Mouse (Mus musculus) kidney, postnatal 0 days (tissue): ENCODE measurements around the gene 6030452D12Rik. TPM values are rescaled to one million over a fixed set of nuclear protein-coding genes. Genes with fewer than 3 reads are reported as not detected.

Experiments used
- ATAC-seq: fragments of 200-750 bp; cut with Nextera tagmentation; replicated peaks from 2 replicates; pipeline ENCODE4 v1.8.0; 2017; ENCODE audit warnings: low read depth, moderate number of reproducible peaks, moderate TSS enrichment, moderate library complexity; ENCODE audit not compliant: low FRiP score
- DNase-seq: peaks from one replicate; pipeline ENCODE4 v3.0.0-alpha.2; 2016; ENCODE audit warnings: low spot score
- H3K27ac ChIP-seq: fragments of 300-500 bp; sonication (generic); 2 replicates; pipeline ENCODE4 v1.5.1; 2014; ENCODE audit warnings: mild to moderate bottlenecking
- H3K27me3 ChIP-seq: fragments of 300-500 bp; sonication (generic); 2 replicates; pipeline ENCODE4 v1.6.1; 2014; ENCODE audit warnings: low read length, mixed read lengths; ENCODE audit not compliant: insufficient read depth
- H3K36me3 ChIP-seq: fragments of 300-500 bp; sonication (generic); 2 replicates; pipeline ENCODE4 v1.6.1; 2014; ENCODE audit warnings: low read length, mixed read lengths; ENCODE audit not compliant: insufficient read depth
- H3K4me1 ChIP-seq: fragments of 300-500 bp; sonication (generic); replicated peaks from 2 replicates; pipeline ENCODE4 v1.6.1; 2014; ENCODE audit warnings: antibody characterized with exemption, low read length, mixed read lengths; ENCODE audit not compliant: insufficient read depth
- H3K4me2 ChIP-seq: fragments of 300-500 bp; sonication (generic); 2 replicates; pipeline ENCODE4 v1.6.1; 2014; ENCODE audit warnings: mild to moderate bottlenecking, low read length, moderate library complexity, mixed read lengths
- H3K4me3 ChIP-seq: fragments of 300-500 bp; sonication (generic); replicated peaks from 2 replicates; pipeline ENCODE4 v1.5.1; 2014; ENCODE audit warnings: low read depth, low read length
- H3K9ac ChIP-seq: fragments of 300-500 bp; sonication (generic); 2 replicates; pipeline ENCODE4 v1.6.1; 2014; ENCODE audit warnings: low read depth, low read length
- H3K9me3 ChIP-seq: fragments of 300-500 bp; sonication (generic); replicated peaks from 2 replicates; pipeline ENCODE4 v1.6.1; 2016; ENCODE audit warnings: low read length, inconsistent platforms, mixed read lengths
- CTCF ChIP-seq: IDR thresholded peaks from 2 replicates; pipeline ENCODE4 v1.5.1; 2016; ENCODE audit warnings: antibody characterized with exemption, low read depth, mild to moderate bottlenecking, moderate library complexity
- WGBS: fragments of 180-500 bp; shearing (Covaris S2); extraction: QIAGEN DNeasy Blood & Tissue Kit; methylation state at CpG from one replicate; pipeline ENCODE4 v1.1.7; 2014; 5-methylcytosine and 5-hydroxymethylcytosine counted together
- polyA plus RNA-seq: library from polyadenylated mRNA; unstranded; fragments of >200 nt; fragmentation: Nextera tagmentation; extraction: Ambion mirVana; gene quantifications from 2 replicates; pipeline ENCODE4 v1.2.1, GENCODE M21; 2015

The 6030452D12Rik gene
- polyA plus RNA-seq, 1 experiment from 2014 or later, result not detected

DNA sequence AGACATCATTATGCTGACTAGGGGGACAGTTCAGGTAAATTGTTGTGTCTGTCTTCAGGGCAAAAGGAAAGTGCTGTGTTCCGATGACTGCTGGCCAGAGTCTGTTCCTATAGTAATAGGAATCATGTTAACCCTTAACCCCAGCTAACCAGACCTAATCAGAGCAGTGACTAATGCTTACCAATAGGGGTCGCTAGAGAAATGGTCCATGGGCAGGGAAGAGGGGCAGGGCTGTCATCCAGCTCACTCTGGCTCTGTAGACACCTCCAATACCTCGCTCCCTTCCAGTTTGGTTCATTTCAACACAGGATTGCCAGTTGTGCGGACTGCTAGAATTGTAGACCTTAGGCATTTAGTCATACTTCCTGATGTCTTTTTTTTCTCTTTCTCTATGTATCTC lies 35.1 kb downstream of the 6030452D12Rik start:
- no peak overlapping the region for H3K27ac ChIP-seq

DNA sequence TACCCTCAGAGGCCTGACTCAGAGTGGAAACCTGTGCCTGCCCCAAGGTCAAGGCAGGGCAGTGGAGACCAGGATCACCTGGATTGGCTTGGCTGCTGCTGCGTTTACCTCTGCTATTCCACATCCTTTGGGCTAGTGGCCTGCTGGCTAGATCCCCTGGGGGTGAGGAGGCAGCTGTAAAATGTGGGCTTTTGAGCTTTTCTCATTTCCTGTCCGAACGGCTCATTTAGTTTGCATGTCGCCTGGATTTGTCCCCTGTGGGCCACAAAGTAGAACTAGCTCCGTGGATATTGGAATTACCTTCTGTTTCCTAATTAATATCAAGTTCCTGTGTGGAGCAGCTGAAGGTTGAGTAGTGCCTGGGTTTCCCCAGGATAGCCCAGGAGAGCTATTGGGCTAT lies 38.9 kb downstream of the 6030452D12Rik start:
- Histone ChIP-seq H3K4me3 (no peak overlapping the region), H3K9me3 (no peaks in the 10 kb centered on the region), H3K27ac (no peak overlapping the region), H3K4me2 (no peak overlapping the region), H3K4me1 (no peaks in the 10 kb centered on the region), H3K36me3 (peaks cover 6% of the 10 kb centered on the region; the same call in 1 of the 2 replicates), H3K9ac (no peak overlapping the region), H3K27me3 (no peaks in the 10 kb centered on the region)
- ATAC-seq, result no peak
- TF ChIP-seq CTCF, result no peak
- 24% methylated on average over 5 of the region's 5 CpGs for WGBS
- no peak for DNase-seq

More for the DNA sequence above, 35.1 kb downstream of the 6030452D12Rik start:
- Histone ChIP-seq H3K9me3 (no peaks in the 10 kb centered on the region), H3K27me3 (no peaks in the 10 kb centered on the region), H3K36me3 (no peaks in the 10 kb centered on the region), H3K4me1 (no peaks in the 10 kb centered on the region), H3K4me2 (no peak overlapping the region), H3K9ac (no peak overlapping the region), H3K4me3 (no peak overlapping the region)
- 80% methylated on average over 4 of the region's 4 CpGs for WGBS
- TF ChIP-seq CTCF, result peak; percentile 61
- DNase-seq, result no peak
- ATAC-seq, result no peak

DNA sequence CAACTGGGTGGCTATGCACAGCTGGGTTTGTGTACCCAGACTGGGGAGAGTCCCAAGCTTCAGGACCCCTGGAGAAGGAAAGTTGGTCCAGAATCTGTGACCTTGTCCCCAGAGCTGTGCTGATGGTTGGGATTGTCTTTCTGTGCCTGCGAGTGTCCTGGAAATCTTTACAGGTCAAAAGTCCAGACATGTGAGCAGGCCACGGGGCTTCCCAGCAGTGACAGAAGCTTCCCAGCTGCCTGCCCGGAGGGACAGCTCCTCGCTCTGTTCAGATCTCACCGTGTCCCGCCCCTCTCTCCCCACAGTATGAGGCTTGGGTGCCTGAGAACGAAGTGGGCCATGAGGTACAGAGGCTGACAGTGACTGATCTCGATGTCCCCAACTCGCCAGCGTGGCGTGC lies 40.7 kb downstream of the 6030452D12Rik start:
- no peak overlapping the region for H3K4me2 ChIP-seq
- no peak for TF ChIP-seq CTCF
- H3K9ac ChIP-seq, result no peak overlapping the region
- no peaks in the 10 kb centered on the region for H3K27me3 ChIP-seq
- H3K9me3 ChIP-seq, result no peaks in the 10 kb centered on the region
- H3K4me1 ChIP-seq, result no peaks in the 10 kb centered on the region
- ATAC-seq (no peak), DNase-seq (no peak)
- WGBS, result 63% methylated on average over 11 of the region's 11 CpGs
- H3K4me3 ChIP-seq, result no peak overlapping the region
- H3K27ac ChIP-seq, result no peak overlapping the region
- peaks cover 12% of the 10 kb centered on the region; the same call in 1 of the 2 replicates for H3K36me3 ChIP-seq

DNA sequence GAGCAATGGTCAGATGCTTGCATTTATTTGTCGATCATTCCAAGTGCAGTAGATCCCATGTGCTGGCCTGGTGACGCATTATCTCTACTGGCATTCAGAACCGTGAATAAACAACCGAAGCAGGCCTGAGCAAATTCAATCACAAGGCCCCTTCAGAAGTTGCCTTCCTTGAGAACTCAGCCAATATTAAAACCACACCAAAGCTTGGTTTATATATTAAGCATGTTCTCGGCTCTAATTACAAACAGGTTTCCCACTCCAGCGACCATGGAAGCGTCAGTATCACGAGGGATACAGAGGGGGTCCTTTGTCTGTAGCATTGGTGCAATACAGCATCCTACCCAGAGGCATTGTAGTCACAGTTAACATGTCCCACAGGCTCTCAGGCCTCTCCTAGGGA lies 42.7 kb downstream of the 6030452D12Rik start:
- no peaks in the 10 kb centered on the region for H3K27me3 ChIP-seq
- no peak overlapping the region for H3K9ac ChIP-seq
- ATAC-seq (no peak), DNase-seq (no peak)
- no peak overlapping the region for H3K4me3 ChIP-seq
- no peak overlapping the region for H3K4me2 ChIP-seq
- no peaks in the 10 kb centered on the region for H3K4me1 ChIP-seq
- 50% methylated on average over 8 of the region's 8 CpGs for WGBS
- H3K27ac ChIP-seq, result no peak overlapping the region
- H3K36me3 ChIP-seq, result peaks cover 14% of the 10 kb centered on the region; the same call in 1 of the 2 replicates
- no peaks in the 10 kb centered on the region for H3K9me3 ChIP-seq
- TF ChIP-seq CTCF, result no peak

DNA sequence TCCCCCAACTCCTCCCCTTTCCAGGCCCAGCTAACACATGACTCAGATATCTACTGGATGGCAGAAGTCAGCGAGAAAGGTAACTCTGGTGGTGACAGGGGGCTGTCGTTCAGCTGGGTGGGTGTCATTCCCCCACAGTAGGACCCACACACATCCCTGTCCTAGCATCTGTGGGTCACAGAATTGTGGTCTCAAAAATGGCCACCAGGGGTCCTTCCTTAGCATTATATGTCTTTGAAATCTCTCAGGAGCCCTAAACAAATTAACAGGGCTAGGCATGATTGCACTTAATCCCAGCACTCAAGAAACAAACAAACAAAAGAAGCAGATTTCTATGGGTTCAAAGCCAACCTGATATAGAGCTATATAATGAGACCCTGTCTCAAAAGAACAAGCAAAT lies 44.8 kb downstream of the 6030452D12Rik start:
- Histone ChIP-seq H3K4me3 (no peak overlapping the region), H3K4me2 (no peak overlapping the region), H3K27me3 (no peaks in the 10 kb centered on the region), H3K36me3 (peaks cover 14% of the 10 kb centered on the region; the same call in 1 of the 2 replicates), H3K4me1 (no peaks in the 10 kb centered on the region), H3K9me3 (no peaks in the 10 kb centered on the region), H3K27ac (no peak overlapping the region), H3K9ac (no peak overlapping the region)
- WGBS, result 80% methylated on average over 2 of the region's 2 CpGs
- peak; percentile 47 for TF ChIP-seq CTCF
- DNase-seq (no peak), ATAC-seq (no peak)

DNA sequence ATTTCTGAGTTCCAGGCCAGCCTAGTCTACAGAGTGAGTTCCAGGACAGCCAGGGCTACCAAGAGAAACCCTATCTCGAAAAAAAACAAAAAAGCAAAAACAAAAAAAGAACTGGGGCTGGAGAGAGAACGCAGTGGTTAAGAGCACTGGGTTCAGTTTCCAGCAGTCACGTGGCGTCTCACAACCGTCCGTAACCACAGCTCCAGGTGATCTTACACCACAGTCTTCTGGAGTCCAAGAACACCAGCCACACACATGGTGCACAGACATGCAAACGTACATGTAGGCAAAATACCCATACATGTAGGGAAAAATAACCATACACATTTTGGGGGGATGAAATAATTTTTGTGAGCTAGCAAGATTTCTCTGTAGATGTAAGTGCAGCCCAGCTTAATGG lies 46.4 kb downstream of the 6030452D12Rik start:
- DNase-seq (no peak), ATAC-seq (no peak)
- Histone ChIP-seq H3K27ac (no peak overlapping the region), H3K27me3 (no peaks in the 10 kb centered on the region), H3K4me2 (no peak overlapping the region), H3K4me1 (no peaks in the 10 kb centered on the region), H3K4me3 (no peak overlapping the region), H3K36me3 (peaks cover 14% of the 10 kb centered on the region; the same call in 1 of the 2 replicates), H3K9ac (no peak overlapping the region), H3K9me3 (no peaks in the 10 kb centered on the region)
- no peak for TF ChIP-seq CTCF
- 82% methylated on average over 7 of the region's 7 CpGs for WGBS

DNA sequence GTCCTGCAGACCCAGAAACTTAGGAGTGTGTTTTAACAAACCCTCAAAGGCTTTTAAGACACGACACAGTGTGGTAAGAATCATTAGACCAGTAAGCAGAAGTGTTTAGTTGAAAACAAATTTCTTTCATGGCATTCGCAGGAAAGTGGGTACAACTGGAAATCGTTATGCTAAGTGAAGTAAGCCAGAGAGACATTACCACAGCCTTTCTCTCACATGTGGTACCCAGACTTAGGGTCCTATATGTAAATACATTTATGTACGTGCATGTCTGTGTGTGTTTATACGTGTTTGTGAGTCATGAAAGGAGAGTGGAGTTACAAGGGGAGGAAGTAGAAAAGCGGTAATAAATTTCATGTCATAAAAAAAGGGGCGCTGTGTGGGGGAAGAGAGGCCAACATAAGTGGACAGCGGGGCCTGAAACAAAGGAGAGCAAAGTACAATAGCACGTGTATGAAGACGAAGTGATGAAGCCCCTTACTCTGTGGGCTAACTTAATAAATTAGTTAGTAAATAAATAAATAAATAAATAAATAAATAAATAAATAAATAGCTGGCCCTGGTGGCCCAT lies 48.1 kb downstream of the 6030452D12Rik start:
- H3K36me3 ChIP-seq, result peaks cover 14% of the 10 kb centered on the region; the same call in 1 of the 2 replicates
- no peak overlapping the region for H3K9ac ChIP-seq
- no peak overlapping the region for H3K4me2 ChIP-seq
- DNase-seq, result no peak
- H3K27me3 ChIP-seq, result no peaks in the 10 kb centered on the region
- H3K4me1 ChIP-seq, result no peaks in the 10 kb centered on the region
- ATAC-seq, result no peak
- H3K4me3 ChIP-seq, result no peak overlapping the region
- H3K9me3 ChIP-seq, result no peaks in the 10 kb centered on the region
- TF ChIP-seq CTCF, result no peak
- H3K27ac ChIP-seq, result no peak overlapping the region
- WGBS, result 71% methylated on average over 10 of the region's 10 CpGs
